Mouse (Mus musculus) CH12.LX (cell line): Measurements from ENCODE around the gene Rab3a.

Experiments
- CTCF ChIP-seq, 2 experiments: IDR thresholded peaks in 1 of 2; conservative IDR thresholded peaks in 1 of 2; 2 replicates each; pipeline ENCODE4 v1.5.1; 2011 to 2012; ENCODE audit warnings: low read depth in 2 of 2, low read length in 2 of 2, improper control_type of control experiment in 1 of 2, inconsistent platforms in 1 of 2, mild to moderate bottlenecking in 1 of 2, moderate library complexity in 1 of 2
- EP300 ChIP-seq: IDR thresholded peaks from 2 replicates; pipeline ENCODE4 v1.6.1; 2011; ENCODE audit warnings: low read length, improper control_type of control experiment
- POLR2A ChIP-seq: IDR thresholded peaks from 2 replicates; pipeline ENCODE4 v1.6.1; 2011; ENCODE audit warnings: low read depth, mild to moderate bottlenecking, improper control_type of control experiment, low read length
- RAD21 ChIP-seq: IDR thresholded peaks from 2 replicates; pipeline ENCODE4 v1.6.1; 2011; ENCODE audit warnings: low read depth, mild to moderate bottlenecking, low read length, improper control_type of control experiment, moderate library complexity
- TCF12 ChIP-seq: IDR thresholded peaks from 2 replicates; pipeline ENCODE4 v1.6.1; 2014; ENCODE audit warnings: low read depth, mild to moderate bottlenecking, inconsistent platforms, low read length, improper control_type of control experiment
- USF1 ChIP-seq: IDR thresholded peaks from 2 replicates; pipeline ENCODE4 v1.6.1; 2014; ENCODE audit warnings: low read depth, mild to moderate bottlenecking, inconsistent platforms, low read length, improper control_type of control experiment

GRCm38 (mm10) chr8:70807304-70807703, 52.8 kb downstream of the Rab3a start:
- TF ChIP-seq CTCF (conservative IDR thresholded peaks at IDR 0.05 in 1 of 2, IDR thresholded peaks at IDR 0.05 in 1 of 2; ENCODE audit: low read depth in 2 of 2, low read length in 2 of 2) (no peak), TCF12 (no peak), POLR2A (no peak), RAD21 (no peak), USF1 (no peak), EP300 (no peak)
